Mouse (Mus musculus): Measurements from ENCODE around the gene Clec12a.

- no peak for TF ChIP-seq CTCF (IDR thresholded peaks at IDR 0.05; ENCODE audit: low read depth)
- TF ChIP-seq EP300 (IDR thresholded peaks at IDR 0.05; ENCODE audit: low read depth): no peak
These were observed 43.3 kb downstream of the Clec12a start, which contains the start of gene Clec12b for GRCm38 (mm10) chr6:129385774-129386173.
